Mouse (Mus musculus): ENCODE measurements around the gene Fam161b.
A peak's percentile ranks its signal among the peaks of the same experiment; 100 is the strongest.

Fam161b gene

DNA sequence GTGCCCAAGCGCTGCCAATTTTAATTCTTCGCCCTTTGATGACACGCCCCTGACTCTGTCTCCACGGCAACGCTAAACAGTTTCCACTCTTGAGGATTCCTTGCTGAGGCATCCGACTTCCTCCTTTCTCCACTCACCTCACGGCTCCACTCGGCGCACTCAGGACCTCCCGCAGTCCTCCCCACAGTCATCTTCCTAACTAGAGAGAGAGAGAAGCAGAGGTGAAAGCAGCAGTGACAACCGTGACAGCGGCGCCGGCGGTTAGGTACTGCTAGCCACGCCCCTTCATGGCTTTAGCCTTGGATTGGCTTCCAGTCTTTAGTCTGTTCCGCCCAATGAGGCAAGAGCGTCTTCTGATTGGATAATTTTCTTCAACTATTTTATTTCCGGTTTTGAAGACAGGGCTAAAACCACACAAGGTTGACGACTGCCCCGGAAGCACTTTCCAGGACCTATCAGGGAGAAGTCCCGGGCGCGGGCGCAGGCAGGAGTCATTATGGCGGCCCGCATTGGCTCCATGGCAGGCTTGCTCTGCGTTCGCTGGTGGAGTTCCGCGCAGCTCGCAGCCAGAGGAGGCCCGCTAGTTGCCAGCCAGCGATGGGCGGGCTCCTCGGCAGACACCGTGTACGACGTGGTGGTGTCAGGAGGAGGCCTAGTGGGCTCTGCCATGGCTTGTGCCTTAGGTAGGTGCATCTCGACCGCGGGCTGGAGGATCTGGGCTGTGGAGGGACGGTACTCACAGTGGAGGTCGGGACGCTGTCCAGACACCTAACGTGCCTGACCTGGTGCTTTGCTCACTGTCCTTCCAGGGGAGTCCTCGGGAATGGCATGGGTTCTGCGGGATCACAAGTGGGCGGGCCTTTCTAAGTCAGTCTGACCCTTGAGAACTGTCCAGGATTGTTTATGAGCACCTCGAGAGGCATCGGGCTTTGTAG lies at the start of gene Fam161b, which contains the start of gene Coq6:
Gene Fam161b (minus strand): TSS at position 279 of the 935 bp plus-strand sequence.
Gene Coq6 (plus strand): TSS at position 103 of the 935 bp plus-strand sequence.
- DNase-seq: peak; percentile 100

DNA sequence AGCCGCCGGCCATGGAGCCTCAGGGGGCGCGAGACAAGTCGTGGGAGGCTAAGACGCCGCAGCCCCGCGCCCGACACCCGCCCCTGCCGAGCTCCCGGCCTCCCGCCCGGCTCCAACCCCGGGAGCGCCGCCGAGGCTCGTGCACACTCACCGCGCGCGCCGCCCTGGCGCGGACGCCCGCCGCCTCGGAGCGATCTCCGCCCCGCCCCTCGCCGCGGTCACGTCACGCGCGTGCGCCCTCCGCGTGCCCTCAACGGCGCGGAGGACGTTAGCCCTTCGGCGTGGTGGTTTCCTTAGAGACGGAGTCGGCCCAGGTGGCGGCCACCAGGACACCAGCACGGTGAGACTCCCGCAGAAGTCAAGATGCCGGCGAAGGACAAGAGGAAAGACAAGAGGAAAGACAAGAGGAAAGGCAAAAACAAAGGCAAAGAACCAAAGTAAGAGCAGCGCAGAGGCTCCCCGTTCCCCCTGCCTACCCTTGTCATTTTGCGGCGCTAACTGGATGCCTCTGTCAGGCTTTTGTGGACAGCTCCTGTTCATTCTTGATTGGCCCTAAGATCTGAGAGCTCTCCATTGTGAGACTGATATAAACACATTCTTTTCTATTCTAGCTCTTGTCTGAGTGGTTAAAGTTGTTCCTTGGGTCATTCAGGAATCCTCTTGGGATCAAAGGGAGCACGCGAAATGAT lies 47.3 kb upstream of the Fam161b start, which contains the start of the genes Entpd5 and Bbof1:
Gene Entpd5 (minus strand): TSS at position 211 of the 689 bp plus-strand sequence.
Gene Bbof1 (plus strand): TSS at position 253 of the 689 bp plus-strand sequence.
- peak; percentile 94 for DNase-seq

DNA sequence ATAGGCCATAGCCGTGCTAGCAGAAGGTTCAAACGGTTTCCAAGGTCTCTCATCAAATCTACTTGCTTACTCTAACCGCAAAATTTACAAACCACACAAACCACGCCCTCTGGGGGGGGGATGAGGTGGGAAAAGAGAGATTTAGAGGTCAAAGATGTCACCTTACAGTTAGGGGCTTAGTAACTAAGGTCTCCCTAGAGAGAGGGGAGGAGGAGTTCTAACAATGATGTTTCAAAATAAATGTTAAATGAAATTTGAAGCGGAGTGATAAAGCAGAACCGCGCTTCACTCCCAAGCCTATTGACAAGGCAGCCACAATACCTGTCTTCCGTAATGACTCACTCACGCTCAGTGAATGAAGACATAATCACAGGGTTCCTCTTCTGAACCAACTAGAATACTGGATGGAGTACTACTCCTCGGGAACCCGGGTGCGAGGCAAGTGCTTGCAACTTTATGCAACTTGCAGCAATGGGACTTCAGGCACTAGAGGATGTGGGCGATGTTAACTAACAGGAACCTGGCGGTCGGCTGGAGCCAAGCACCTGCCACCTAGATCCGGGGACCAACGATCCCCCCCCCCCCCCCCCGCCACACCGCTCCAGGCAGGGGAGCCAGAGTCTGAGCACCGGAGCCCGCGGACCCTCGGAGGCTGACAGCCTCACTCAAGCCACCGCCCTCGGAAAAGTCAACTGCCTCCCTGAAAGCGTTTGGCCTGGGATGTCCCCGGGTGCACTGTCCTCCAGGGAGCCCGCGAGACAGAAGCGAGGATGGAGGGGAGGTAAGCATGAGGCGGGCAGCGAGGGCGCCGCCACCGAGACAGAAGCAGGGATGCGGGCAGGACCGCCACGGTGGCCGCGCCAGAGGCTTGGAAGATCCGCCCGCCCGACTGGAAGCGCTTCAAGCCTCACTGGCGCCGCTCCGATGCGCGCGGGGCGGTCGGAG lies 46.5 kb upstream of the Fam161b start:
- DNase-seq: peak; percentile 29

DNA sequence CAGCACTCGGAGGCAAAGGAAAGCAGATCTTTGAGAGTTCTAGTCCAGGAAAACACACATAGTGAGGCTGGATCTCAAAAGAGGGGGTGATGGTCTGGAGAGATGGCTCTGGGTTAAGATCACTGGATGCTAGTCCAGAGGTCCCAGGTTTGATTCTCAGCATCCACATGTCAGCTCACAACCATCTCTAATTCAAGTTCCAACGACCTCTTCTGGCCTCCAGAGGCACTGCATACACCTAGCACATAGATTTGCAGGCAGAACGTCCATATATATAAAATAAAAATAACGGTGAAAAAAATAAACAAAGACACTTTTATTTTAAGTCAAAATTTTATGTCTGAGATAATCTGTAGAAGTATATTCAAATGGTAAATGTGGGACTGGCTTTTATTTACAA lies 45.6 kb upstream of the Fam161b start:
- no peak for DNase-seq

- peak; percentile 95 for DNase-seq
Observed at GRCm38 (mm10) chr12:84404541-84404940, 42.9 kb upstream of the Fam161b start.

- DNase-seq: no peak
Observed at GRCm38 (mm10) chr12:84402923-84403322, 41.3 kb upstream of the Fam161b start.

DNA sequence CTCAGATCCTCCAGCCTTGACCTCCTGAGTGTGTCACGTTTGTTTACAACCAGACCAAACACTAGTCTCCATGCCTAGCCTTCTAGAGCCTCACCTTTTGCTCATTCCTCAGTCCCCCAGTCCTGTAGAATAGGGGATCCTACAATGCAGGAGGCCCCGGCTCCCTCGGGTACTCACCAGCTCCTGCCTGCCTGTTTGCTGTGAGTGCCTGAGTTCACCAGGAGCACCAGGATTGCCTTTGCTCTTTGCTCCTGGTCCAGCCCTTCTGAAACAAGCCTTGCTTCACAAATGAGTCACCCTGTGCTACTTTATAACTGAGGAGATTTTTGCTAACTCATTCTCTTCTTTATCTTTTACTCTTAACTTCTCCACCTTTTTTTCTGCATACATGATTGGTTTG lies 39.0 kb upstream of the Fam161b start:
- DNase-seq: no peak

DNA sequence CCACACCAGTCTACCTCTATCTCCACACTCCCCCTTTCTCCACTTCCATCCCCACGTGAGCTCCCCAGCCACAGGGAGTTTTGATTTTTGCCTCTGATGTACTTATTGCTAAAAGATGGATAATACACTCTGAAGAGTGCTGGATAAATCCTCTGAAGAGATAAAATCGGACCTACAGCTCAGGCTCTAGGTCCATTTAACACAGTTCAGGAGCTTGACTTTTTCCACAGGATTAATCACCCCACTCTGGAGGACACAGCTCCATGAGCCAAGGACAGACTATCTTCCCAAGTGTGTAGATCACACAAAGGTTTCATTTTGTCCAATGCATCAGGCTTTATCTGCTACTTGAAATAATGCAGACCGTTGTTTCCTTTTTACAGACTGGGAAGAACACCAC lies 38.4 kb upstream of the Fam161b start:
- DNase-seq: no peak

DNA sequence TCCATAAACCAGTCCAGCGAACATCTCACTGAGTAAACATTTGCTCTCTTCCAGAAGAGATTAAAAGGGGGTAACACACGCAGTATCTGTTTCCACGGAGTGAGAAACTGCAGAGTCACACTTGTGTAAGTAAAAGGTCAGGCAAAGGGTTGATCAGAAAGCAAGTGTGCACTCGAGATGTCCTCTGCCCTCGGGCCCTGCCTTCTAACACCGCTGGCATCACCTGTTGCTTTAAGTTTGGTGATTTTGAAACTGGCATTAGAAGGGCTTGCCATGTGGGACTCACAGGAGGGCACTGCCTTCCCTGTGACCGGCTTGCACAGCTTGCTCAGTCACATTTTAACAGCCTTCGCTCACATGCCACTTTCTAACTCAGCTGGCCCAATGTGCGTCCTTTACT lies 38.0 kb upstream of the Fam161b start:
- DNase-seq: no peak

GRCm38 (mm10) chr12:84399135-84399534 lies 37.5 kb upstream of the Fam161b start:
- DNase-seq: no peak

DNA sequence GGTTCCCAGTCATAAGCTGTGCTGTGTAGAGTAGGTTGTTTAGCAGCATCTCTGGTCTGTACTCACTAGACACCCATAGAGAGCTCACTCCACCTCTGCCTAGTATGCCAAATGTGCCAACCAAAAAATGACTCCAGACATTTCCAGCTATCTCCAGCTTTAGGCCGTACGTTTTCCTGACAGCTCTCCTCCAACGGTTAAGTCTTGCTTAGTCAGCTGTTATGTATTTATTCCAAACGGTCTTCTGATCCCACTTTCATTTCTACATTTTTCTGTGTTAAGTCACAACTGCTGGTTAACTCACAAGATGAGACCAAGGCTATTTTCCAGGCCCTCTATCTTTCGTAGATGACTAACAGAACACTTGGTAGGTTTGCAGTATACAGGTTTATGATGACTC lies 37.0 kb upstream of the Fam161b start:
- DNase-seq: no peak

GRCm38 (mm10) chr12:84397685-84398084 lies 36.1 kb upstream of the Fam161b start:
- DNase-seq: no peak

DNA sequence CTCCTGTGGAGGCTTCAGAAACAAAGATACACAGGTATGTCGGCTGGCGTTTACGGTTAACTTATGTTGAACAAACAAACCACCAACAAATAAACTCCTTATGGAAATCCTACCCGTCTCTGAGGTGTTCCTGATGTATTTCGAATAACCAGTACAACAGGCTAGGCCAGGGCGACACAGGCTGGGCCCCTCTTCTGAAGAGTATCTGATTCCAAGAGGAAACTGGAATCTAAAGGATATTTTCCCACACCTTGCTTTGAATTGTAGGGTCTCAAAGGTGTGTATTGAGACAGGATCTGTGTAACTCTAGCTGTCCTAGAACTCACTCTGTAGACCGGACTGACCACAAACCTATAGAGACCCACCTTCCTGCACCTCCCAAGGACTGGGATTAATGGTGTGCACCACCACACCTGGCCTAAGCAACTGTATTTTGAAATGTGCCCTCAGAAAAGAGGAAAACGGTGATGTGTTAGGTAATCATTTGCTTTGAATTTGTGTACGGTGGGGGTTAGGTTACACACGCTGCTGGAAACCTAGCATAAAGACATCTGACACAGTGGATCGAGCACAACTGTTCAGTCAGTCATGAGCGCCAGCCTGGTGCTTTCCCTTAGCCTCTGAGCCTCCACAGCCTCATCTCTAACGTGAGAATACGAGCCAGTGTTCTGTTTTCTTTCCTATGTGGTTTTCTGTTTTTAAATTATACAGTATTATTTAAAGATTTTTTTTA lies 35.5 kb upstream of the Fam161b start:
- DNase-seq: no peak

- DNase-seq: no peak
Observed at GRCm38 (mm10) chr12:84393847-84394246, 32.2 kb upstream of the Fam161b start.

DNA sequence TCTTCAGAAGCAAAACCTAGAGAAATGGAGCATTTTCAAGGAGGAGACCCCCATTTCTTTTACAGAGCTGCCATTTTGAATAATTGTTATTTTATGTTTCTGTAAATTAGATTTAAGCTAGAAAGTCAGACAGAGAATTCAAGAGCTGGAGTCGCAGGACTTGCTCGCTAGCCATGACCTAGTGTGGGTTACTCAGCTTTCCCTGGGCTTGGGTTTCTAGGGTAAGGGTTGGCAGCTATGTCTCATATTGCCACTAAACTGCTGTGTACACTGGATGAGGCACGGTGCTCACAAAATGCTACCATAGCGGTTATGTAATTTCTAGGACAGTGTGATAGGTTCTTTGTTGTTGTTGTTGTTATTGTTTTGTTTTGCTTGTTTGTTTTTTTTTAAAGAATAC lies 31.0 kb upstream of the Fam161b start:
- no peak for DNase-seq

DNA sequence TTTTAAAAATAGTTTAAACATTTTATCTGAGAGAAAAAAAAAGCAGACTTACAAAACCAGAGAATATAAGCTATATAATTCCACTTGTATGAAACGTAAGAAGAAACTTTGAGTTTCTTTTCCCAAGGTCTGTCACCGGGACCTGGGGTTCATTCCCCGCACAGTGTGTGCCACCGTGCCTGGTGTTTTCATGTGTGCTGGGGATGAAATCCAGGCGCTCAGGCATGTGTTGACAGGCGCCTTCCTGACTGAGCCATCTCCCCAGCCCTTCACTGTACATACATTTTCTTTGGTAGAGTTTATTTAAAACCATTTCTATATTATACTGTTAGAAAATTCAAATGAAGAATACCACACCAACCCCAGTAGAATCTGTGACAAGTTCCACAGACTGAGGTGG lies 28.7 kb upstream of the Fam161b start:
- no peak for DNase-seq

DNA sequence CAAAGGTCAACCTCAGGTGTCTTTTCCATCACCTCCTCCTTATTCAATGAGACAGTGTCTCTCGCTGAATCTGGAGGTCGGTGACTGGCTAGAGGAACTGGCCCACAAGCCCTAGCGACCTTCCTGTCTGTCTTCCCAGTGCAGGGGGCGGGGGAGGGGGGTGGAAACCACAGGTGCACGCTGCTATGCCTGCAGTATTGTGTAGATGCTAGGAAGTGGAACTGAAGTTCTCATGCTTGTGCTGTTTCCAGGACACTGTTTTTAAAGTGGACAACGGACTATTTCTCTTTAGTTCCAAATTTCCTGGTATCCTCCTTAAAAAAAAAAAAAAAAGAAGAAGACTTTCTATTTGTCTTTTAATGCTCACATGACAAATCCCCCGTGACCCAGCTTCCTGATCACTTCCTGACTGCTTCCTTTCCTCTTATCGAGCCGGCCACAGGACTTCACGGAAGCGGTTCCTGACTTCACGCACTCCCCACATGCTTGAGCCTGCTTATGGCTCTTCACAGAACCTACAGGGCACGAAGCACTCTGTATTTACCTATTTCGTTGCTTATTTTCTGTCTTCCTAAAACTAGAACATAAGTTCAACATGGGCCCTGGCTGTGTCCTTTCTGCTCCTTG lies 27.3 kb upstream of the Fam161b start:
- DNase-seq: no peak

DNA sequence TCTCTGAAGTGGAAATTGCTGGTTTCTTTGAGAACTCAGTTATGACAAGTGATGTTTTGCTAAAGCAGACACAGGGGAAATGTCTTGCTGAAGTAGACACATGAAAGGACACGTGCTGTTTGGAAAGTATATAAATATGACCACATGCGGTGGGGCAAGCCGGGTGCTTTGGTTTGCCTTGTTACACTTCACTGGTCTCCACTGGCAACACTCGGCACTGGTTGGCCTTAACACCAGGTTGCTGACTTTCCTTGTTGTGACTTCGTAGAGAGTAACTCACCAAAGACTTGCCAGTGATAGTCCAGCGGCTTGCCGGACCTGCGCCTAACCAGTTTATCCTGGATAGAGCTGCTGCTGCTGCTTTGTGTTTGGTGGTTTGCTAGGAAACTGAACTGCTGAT lies 26.5 kb upstream of the Fam161b start:
- DNase-seq: no peak

DNA sequence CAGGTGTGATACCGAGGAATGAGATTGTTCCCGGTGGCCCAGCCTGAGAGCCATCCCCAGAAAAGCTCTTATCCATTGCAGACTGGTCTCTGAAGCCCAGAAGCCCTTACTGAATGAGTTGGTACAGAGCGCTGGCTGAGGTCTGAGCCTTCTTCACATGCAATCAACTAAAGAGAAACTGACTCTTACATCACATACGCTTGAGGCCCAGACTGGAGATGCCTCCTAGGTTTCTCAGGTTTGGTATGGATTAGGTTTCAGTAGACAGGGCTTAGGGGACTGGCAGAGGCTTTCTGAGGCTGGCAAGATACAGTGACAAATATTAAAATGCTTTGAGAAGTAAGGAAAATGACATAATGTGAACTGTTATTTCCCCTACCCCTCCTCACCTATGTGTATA lies 23.8 kb upstream of the Fam161b start:
- no peak for DNase-seq

DNA sequence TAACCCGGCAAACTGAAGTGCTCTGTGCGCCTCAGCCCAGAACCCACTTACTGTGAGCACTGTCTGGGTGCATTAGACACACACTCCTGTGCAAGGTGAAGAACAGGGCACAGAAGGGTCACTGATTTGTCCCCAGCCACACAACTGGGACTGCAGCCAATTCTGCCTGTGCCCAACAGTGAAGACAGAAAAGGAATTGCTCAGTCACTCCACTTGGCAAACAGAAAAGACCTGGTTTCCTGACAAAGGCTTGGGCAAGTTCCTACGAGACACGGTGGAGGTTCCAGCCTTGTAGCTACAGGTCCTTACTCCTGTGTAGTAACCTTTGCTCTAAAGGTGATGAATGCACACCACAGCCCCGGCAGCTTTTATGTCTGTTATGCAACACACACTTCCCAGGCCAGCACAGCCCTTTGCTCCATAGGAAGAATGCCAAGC lies 23.0 kb upstream of the Fam161b start:
- no peak for DNase-seq

GRCm38 (mm10) chr12:84382369-84382768 lies 20.7 kb upstream of the Fam161b start:
- no peak for DNase-seq

All from retina, postnatal 1 day (tissue).